Mouse (Mus musculus) urinary bladder, postnatal 36 days (tissue): ENCODE results near the gene Zgpat.
A peak's percentile ranks its signal among the peaks of the same experiment; 100 is the strongest.

Experiments
- DNase-seq, 2 experiments: peaks; one replicate each; pipeline ENCODE4 v3.0.0; 2022; ENCODE audit warnings: low spot score in 2 of 2, mixed read lengths in 1 of 2

Zgpat gene

DNA sequence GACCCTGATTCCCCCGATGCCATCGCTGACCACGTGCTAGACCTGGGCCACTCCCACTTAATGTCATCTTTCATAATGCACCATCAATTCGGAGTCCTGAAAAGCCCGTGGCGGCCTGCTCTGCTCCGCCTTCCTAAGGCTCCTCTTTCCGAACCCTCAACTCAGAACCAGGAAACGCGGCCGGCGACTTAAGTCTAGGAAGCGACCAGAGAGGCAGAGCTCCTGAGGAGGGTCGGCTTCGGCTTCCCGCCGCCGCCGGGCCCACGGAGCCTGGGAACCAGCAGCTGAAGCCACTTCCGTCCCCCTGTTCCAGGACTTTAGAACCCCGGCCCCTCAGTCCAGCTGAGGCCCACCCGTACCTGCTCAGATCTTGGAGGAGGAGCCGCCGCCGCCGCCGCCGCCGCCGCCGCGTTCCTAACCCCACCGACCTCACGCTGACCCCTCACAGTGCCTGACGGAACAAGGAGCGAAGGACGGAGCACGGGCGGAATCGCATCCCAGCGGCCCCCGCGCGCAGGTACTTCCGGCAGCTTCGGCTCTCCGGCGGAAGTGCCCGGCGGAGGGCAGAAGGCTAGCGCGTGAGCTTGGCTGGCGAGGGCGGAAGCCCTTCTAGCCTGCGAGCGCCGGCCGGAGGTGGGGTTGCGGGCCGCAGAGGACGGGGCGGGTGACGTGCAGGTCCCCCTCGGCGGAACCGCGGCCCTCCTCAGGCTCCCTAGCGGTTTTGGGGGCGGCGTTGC lies at the start of gene Zgpat, which contains the start of gene Arfrp1:
TSS of gene Zgpat (plus strand) at position 69 of the 737 bp plus-strand sequence.
TSS of gene Arfrp1 (minus strand) at position 545 of the 737 bp plus-strand sequence.
- DNase-seq, result peak; percentile 75 to 87

GRCm38 (mm10) chr2:181319248-181320102 lies 45.3 kb upstream of the Zgpat start, which contains the start of gene Rtel1:
Rtel1 (plus strand) TSS chr2:181319739.
- peak; percentile 78 to 81 for DNase-seq

DNA sequence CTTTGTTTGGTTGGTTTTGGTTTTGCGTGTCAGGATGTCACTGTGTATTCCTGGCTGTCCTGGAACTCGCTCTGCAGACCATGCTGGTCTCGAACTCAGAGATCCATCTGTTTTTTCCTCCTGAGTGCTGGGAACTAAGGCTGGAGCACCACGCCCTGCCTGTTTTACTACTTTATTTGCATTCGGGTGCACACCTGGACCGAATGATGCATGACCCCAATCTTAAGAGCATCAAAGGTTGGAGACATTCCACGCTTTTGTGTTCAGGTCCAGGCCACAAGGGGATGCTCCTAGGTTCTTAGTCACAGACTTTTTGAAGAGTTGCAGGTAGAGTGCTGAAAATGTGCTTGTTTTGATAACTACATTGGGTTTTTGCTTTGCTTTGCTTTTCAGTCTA lies 44.6 kb upstream of the Zgpat start:
- no peak for DNase-seq

DNA sequence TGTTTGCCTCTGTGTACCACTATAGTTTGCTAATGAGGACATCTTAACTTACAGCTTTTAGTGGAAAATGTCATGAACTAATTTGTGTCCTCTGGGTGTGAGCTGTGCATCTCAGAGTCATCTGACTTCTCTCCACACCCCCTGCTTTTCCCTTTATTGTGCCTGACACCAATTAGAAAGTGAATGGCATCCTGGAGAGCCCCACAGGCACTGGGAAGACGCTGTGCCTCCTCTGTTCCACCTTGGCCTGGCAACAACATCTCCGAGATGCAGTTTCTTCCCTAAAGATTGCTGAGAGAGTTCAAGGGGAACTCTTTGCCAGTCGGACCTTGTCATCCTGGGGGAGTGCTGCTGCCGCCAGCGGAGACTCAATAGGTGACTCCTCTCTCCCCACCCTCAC lies 42.6 kb upstream of the Zgpat start:
- DNase-seq, result no peak

- DNase-seq, result no peak
These were observed 38.6 kb upstream of the Zgpat start for GRCm38 (mm10) chr2:181326098-181326497.

DNA sequence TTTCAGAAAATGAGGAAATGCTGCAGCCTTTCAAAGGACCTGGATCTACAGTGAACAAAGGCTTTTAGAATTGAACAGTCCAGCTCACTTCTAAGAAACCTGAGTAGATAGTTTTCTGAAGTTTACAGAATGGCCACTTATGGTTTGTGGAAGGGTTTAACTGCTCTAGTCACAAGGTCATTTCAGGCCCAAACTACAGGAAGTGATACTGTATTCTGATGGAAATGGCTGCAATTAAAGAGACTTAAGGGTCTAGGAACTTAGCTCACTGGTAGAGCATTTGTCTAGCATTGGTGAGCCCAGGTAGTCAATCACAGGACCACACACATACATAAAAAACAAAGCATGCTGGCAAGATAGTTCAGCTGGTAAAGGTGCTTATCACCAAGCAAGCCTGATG lies 32.2 kb upstream of the Zgpat start:
- no peak for DNase-seq

GRCm38 (mm10) chr2:181334023-181334422 lies 30.7 kb upstream of the Zgpat start:
- peak; percentile 39 to 68 for DNase-seq

GRCm38 (mm10) chr2:181340426-181340825 lies 24.3 kb upstream of the Zgpat start:
- no peak for DNase-seq

DNA sequence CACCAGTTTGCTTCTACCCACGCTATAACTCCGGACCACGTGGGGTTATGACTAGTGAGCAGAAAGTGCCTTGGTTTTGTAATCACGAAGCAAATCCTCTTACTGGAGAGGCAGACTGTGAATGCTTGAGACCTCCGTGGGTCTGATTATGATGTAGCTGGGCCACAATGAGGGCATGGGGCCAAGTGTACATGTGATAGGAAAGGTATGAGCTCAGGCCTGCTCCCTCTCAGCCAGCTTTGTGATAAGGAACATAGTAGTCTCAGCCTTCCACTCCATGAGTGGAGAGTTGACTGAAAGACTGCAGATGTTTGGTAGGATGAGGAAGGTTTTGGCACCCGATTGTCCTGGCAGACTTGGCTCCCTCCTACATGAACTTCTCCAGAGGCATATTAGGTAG lies 22.0 kb upstream of the Zgpat start:
- no peak for DNase-seq

DNA sequence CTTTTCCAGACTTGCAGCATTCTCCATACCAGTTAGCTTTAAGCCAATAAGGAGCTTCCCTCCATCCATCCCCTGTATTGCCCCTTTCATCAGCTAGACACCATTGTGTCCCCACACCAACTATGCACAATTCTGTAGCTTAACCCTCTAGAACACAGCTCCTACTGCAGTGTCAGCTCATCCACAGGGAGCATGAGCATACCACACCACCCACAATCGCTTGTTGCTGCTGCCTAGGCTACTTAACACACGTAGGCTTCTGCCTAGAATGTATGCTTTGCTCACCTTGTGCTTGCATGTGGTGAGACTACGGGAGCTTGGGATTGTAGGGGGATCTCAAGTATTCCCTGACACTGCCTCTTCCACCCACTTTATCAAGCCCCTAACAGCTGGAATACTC lies 7.9 kb upstream of the Zgpat start:
- DNase-seq, result no peak

- no peak for DNase-seq
These were observed 782 bp upstream of the Zgpat start for GRCm38 (mm10) chr2:181363946-181364345.

GRCm38 (mm10) chr2:181364487-181364859 lies 255 bp upstream of the Zgpat start:
- DNase-seq, result no peak

GRCm38 (mm10) chr2:181365655-181366075 lies 937 bp downstream of the Zgpat start:
- no peak for DNase-seq

- DNase-seq, result no peak
These were observed 5.3 kb downstream of the Zgpat start for GRCm38 (mm10) chr2:181370001-181370400.

- DNase-seq, result no peak
These were observed 11.1 kb downstream of the Zgpat start for GRCm38 (mm10) chr2:181375787-181376186.

DNA sequence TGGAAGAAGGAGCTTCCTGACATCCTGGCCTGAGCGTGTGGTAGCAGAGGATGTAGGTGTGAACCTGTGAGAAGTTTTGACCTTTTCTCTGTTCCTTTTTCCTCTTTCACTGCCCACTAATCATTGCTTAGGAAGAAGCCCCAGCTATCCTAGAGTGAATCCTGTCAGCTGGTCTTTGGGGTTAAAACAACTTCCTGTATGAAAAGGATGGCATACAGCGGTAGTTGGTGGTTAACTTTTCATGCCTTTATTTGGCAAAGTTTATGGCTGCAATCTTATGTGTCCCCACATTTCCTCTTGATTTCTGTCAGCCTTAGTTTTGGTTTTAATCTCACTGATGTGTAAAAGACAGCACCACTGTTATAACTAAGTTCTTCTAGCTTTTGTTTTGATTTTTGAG lies 12.5 kb downstream of the Zgpat start:
- DNase-seq, result no peak

DNA sequence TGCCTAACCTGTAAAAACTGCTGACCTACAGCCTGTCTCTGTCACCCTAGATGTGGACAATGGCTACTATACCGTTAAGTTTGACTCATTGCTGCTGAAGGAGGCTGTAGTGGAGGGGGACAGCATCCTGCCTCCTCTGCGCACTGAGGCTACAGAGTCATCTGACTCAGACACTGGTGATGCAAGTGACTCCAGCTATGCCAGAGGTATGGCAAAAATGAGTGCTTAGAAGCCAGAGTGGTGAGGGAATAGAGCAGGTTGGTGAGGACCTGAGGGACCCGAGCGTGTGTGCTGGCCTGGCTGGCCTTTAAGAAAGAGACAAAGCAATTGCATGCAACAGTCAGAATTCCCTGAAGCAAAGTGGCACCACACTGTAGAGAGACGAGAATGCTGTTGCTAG lies 14.0 kb downstream of the Zgpat start:
- no peak for DNase-seq

GRCm38 (mm10) chr2:181379778-181380177 lies 15.1 kb downstream of the Zgpat start, which contains the start of gene Lime1:
Lime1 (plus strand) TSS chr2:181380078.
- DNase-seq, result no peak

- no peak for DNase-seq
These were observed 15.5 kb downstream of the Zgpat start for GRCm38 (mm10) chr2:181380251-181380650.

GRCm38 (mm10) chr2:181381107-181381506 lies 16.4 kb downstream of the Zgpat start:
- no peak for DNase-seq

- no peak for DNase-seq
These were observed 17.0 kb downstream of the Zgpat start for GRCm38 (mm10) chr2:181381631-181382306.

- no peak for DNase-seq
These were observed 19.7 kb downstream of the Zgpat start for GRCm38 (mm10) chr2:181384463-181384862.
